Mouse (Mus musculus) E14TG2a.4 (cell line): ENCODE results near the gene Tmem132d.

Source experiments
- CTCF ChIP-seq: conservative IDR thresholded peaks from 2 replicates; pipeline ENCODE4 v1.5.1; 2014; ENCODE audit warnings: low read length
- NANOG ChIP-seq: IDR thresholded peaks from 2 replicates; pipeline ENCODE4 v1.6.1; 2014; ENCODE audit warnings: borderline replicate concordance, low read length, mixed read lengths
- POU5F1 ChIP-seq: IDR thresholded peaks from 2 replicates; pipeline ENCODE4 v1.6.1; 2014; ENCODE audit warnings: low read length, borderline replicate concordance

DNA sequence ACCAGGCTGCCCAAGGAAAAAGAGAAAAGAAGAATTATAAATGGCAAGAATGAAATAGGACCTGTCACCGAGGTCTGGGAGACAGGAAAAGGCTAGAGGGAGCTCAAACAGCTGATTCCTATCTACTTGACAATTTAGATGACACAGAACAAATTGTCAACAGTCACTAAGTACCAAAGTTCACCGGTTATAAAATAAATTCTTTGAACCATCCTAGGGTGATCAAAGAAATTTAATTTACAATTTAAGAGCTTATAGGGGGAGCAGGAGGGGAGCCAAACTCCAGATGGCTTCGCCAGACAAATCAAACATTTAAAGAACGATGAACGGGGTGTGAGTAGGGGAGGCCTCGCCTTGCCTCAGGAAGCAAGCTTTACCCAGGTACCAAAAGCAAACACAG is 20.6 kb downstream of the Tmem132d start:
- no peak for TF ChIP-seq CTCF
- TF ChIP-seq NANOG: no peak
- no peak for TF ChIP-seq POU5F1
